Mouse (Mus musculus) brain, embryonic 14.5 days (tissue): ENCODE results near the gene Osbpl3. TPM values are rescaled to one million over a fixed set of nuclear protein-coding genes. Genes with fewer than 3 reads are reported as not detected.
A peak's percentile ranks its signal among the peaks of the same experiment; 100 is the strongest.

ENCODE experiments used
- DNase-seq: peaks from one replicate; pipeline ENCODE4 v3.0.0-alpha.2; 2011; ENCODE audit warnings: low read depth
- CTCF ChIP-seq: fragments of 200-500 bp; IDR thresholded peaks from 2 replicates; pipeline ENCODE4 v1.5.1; 2012; ENCODE audit warnings: inconsistent platforms, mild to moderate bottlenecking, moderate library complexity, borderline replicate concordance; ENCODE audit not compliant: insufficient read depth, insufficient read length; ENCODE audit errors: extremely low read depth
- POLR2A ChIP-seq: fragments of 200-500 bp; IDR thresholded peaks from 2 replicates; pipeline ENCODE4 v1.6.1; 2012; ENCODE audit warnings: mild to moderate bottlenecking, inconsistent platforms, borderline replicate concordance; ENCODE audit not compliant: poor library complexity, insufficient read depth, insufficient read length, severe bottlenecking; ENCODE audit errors: extremely low read depth
- polyA plus RNA-seq: library from polyadenylated mRNA; depleted of rRNA; stranded (reverse); fragments of >200 nt; gene quantifications from 2 replicates; pipeline ENCODE4 v1.2.3, GENCODE M21; 2012; rRNA removed

The Osbpl3 gene
- 7.5 and 8.5 TPM in 2 replicates for polyA plus RNA-seq

DNA sequence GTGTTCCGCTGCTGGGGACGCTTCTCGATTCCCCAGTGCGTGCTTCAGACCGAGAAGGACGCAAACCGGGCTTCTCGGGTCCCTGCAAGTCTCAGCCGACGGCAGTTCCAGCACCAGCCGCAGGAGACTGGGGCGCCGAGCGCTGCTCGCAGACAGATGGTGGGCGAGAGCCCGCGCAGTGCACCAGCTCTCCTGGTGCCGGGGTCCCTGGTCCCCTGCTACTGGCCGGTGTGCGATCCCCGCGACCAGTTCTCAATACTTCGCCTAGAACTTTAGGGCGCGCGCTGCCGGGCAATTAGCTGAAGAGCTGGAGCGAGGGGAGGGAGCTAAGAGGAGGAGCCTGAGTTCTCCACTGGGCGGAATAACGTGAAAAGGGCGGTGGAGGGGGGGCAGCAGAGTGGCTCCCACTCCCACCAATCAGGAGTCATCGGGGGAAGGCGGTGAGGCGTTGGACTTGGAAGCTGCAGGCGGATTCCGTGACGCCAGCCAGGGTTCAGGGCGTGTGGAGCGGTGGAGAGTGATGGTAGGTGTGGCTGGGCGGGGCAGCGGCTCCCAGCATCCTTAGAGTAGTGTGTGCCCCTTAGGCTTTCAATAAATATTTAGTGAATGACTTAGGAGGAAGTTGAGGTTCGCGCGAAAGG, at the start of gene Osbpl3:
Gene Osbpl3 (minus strand): TSS at position 373 of the 641 bp plus-strand sequence.
- TF ChIP-seq CTCF (peak; percentile 50), POLR2A (no peak)
- DNase-seq: peak; percentile 97

DNA sequence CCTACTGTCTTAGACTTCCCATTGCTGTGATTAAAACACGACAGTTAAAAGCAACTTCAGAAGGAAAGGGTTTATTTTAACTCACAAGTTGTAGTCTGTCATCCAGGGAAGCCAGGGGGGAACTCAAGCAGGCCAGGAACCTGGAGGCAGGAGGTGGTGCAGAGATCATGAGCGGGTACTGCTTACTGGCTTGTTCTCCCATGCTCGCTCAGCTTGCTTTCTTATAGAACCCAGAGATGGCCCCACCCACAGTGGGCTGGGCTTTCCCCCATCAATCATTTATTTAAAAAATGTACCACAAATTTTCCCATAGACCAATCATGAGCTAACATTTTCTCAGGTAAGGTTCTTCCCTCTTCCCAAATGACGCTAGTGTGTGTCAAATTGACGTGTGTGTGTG, 49.5 kb upstream of the Osbpl3 start:
- DNase-seq: no peak
- no peak for TF ChIP-seq CTCF
- no peak for TF ChIP-seq POLR2A

DNA sequence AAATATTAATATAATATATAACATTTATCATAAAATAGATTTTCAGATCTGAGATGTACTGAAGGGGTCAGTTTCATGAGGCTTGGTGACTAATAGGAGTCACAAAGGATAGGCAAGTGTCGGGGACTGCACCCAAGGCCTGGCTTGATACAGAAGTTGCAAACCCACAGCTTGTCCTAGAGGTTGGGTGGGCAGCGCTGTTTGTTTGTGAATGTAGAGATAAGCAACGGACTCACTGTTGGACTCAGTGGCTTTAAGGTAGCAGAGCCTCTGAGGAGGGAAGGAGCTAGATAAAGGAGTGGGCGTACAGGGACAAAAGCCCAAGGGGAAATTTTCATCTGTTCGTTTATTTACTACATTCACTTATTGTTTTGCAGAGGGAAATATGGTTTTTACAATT, 48.7 kb upstream of the Osbpl3 start:
- TF ChIP-seq CTCF (no peak), POLR2A (no peak)
- no peak for DNase-seq

DNA sequence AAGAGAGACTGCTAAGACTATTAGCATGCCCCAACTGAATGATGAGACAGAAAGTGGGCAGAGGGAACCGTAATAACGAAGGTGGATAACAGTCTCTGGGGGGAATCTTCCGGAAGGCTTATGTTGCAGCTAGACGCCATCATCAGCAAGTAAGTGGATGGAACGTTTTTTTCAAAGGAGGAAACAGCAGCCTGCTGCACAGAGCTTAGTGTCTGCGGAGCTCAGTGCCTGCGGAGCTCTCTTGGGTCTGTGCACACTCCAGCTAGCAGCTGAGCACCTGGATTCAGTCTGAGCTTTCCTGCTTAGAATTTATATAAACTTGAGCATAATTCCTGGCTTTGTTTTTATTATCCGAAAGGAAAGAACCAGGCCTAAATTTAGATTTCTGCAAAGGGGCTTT, 47.8 kb upstream of the Osbpl3 start:
- no peak for TF ChIP-seq CTCF
- TF ChIP-seq POLR2A: no peak
- peak; percentile 44 for DNase-seq

DNA sequence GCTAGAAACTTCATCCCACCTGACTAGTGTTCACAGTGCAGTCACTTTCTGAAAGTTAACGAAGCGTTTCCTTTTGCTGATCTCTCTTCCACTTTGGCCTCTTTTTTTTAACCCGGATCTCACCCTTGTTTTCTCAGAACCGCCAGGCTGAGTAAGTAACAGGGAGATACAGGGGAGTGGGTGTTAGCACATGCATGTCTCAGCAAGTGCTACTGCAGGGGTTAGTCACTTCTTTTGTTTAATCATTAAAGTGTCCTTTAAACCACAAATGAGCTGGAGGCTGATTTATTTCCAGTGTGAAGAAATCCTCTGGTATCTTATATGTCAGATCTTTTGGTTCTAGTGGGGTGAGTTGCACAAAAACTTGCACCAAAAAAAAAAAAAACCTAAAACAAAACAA, 47.0 kb upstream of the Osbpl3 start:
- no peak for TF ChIP-seq CTCF
- TF ChIP-seq POLR2A: no peak
- no peak for DNase-seq

DNA sequence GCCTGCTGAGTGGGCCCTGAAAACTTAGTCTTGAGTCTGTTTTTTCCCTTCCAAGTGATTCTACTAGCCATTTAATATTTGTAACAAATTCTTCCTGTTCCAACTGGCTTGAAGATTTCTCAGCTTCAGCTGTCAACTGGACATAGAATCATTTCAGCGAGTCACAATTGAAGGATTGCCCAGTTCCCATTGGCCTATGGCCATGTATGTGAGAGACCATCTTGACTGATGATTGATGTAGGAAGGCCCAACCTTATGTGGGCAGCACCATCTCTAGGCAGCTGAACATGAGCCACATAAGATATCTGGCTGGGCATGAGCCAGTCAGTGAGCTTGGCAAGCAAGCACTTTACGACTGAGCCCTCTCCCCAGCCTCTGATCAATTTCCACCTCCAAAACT, 42.3 kb upstream of the Osbpl3 start:
- DNase-seq: peak; percentile 8
- no peak for TF ChIP-seq POLR2A

DNA sequence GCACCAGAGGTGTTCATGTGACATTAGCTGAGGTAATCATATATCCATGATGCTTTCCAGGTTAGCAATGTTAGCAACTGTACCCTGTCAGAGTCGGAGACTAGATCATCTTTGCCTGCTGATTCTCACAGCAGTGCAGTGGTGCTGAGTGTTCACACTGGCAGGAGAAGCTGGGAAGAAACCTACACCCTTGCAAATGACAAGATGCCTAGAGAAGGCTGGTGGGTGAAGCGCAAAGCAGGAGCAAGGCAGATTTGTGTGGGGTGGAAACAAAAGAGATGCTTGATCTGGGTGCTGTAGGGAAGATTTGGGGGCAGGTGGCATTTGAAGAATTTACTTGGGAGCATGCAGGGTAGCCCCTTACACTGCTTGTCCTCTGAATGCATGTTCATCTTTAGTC, 34.5 kb upstream of the Osbpl3 start:
- DNase-seq: no peak
- TF ChIP-seq CTCF (no peak), POLR2A (no peak)

DNA sequence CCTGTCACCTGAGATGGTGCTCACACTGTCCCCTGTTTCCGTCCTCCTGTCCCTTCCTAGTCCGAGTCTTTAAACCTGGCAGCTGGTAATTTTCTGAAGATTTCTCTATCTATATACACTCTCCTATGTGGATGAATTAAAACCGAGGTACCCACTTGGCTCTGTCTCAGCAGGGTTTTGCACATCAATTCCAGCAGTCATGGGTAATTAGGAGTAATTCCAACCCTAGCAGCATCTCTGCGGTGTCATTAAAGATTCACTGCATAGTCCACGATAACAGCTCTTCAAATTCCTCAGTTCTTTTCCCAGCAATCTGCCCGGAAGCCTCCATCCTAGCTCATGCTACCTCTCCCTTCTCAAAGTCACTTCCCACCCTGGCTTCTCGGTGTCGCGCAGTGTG, 33.4 kb upstream of the Osbpl3 start:
- no peak for TF ChIP-seq CTCF
- peak; percentile 53 for DNase-seq

DNA sequence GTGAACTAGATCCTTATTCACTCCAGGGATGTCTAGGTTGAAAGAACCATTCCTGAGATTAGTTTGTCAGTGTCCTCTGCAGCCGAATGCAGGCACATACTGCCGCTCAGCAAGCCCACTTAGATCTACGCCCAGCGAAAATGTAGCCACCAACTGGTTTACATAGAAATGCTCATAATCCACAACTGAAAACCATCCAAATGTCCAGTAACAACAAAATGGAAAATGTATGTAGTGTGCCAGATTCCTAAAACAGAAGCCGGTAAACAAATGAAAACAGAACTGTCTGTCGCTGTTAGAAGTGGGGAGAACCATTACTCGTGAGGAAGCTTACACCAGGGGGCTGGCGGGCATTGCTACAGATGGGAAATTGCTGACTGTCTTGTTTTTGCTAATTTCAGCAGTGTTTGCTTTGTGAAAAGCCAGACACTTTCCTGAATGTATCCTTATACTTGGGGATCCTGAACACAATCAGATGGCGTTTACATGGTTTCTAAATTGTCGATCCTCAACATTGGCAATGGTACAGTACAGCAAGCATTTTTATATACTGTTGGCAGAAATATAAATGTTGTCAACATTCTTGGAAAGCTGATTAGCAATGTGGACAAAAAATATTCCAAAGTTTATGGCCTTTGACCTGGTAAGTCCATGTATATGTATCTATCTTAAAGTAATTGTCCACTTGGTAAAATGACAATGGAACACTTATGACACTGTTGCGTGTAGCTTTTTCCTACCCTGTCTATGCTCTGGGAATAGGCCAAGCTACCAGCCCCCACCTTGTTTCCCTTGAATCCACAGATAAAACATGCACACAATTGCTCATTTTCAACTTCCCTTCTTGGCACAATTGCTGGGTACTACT, 30.3 kb upstream of the Osbpl3 start:
- DNase-seq: peak; percentile 32
- TF ChIP-seq CTCF: no peak

DNA sequence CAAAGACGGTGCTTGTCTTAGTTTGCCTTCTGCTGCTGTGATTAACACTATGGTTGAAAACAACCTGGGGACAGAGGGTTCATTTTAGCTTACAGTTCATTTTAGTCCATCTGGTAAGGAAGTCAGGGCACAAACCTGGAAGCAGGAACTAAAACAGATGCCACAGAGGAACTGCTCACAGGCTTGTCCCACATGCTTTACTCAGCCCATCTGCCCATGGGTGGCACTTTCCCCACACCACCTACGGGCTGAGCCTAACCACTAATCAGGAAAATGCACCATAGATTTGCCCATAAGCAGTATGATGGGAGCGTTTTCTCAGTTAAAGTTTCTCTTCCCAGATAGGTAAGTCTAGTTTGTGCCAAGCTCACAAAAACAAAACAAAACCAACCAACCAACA, 27.4 kb upstream of the Osbpl3 start:
- DNase-seq: no peak
- TF ChIP-seq POLR2A (no peak), CTCF (no peak)

DNA sequence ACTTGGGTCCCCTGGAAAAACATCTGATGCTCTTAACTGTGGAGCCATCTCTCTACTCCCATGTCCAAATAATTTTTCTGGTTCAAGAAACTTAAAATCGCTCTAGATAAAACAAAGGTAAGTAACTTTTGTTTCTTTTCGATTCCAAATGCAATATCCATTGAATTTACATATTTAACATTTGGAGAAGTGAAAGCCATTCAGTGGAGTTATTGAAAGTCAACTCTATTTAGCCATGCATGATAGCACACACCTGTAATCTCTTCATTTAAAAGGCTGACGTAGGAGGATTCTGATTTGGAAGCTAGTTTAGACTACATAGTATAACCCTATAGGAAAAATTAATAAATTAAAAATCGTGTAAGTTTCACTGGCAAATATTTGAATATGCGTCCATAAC, 25.5 kb upstream of the Osbpl3 start:
- DNase-seq: no peak
- no peak for TF ChIP-seq CTCF

DNA sequence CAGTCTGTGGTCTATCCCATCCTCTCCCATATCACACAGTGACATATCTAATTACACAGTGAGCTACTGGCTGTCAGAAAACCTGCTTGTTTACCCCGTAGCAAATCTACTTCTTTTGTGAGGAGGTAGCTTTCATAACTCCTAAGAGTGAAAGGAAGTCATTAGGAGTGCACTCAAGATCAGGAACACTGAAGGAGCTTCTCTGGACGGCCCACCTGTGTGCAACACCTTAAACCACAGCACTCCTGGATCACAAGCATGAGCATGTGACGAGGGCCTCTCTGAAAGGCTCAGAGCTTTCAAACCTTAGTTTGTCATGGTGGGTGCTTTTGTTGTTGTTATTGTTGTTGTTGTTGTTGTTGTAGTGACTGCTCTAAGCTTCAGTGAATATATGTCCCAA, 10.4 kb upstream of the Osbpl3 start:
- no peak for DNase-seq
- TF ChIP-seq POLR2A (no peak), CTCF (no peak)
